Mouse (Mus musculus): Measurements from ENCODE around the gene Pdp2.

GRCm38 (mm10) chr8:104627065-104627740, 36.0 kb downstream of the Pdp2 start:
- TF ChIP-seq CTCF (IDR thresholded peaks at IDR 0.05; ENCODE audit: low read depth, low read length) (no peak), GATA1 (IDR thresholded peaks at IDR 0.05; ENCODE audit: borderline replicate concordance, low read length) (no peak), POLR2AphosphoS5 (IDR thresholded peaks at IDR 0.05; ENCODE audit: insufficient replicate concordance, low read depth, low read length) (no peak)
